Mouse (Mus musculus) lung, postnatal 0 days (tissue): Measurements from ENCODE around the gene Thap3. TPM values are rescaled to one million over a fixed set of nuclear protein-coding genes. Genes with fewer than 3 reads are reported as not detected.
"Not testable (repeated sequence)": the region's sequence is repeated elsewhere in the genome, so short reads cannot be mapped to it uniquely, and the experiment has no call there.

ENCODE experiments used
- ATAC-seq: fragments of 200-750 bp; cut with Nextera tagmentation; 2 replicates; pipeline ENCODE4 v1.8.0; 2017; ENCODE audit warnings: moderate library complexity
- DNase-seq: peaks from one replicate; pipeline ENCODE4 v3.0.0-alpha.2; 2016; ENCODE audit warnings: low spot score
- H3K27ac ChIP-seq: fragments of 300-500 bp; sonication (generic); 2 replicates; pipeline ENCODE4 v1.5.1; 2014; ENCODE audit warnings: antibody characterized with exemption, mild to moderate bottlenecking, low read length, mixed read lengths
- H3K27me3 ChIP-seq: fragments of 300-500 bp; sonication (generic); replicated peaks from 2 replicates; pipeline ENCODE4 v1.6.1; 2014; ENCODE audit warnings: low read length, mixed read lengths; ENCODE audit not compliant: insufficient read depth
- H3K36me3 ChIP-seq: fragments of 300-500 bp; sonication (generic); 2 replicates; pipeline ENCODE4 v1.6.1; 2014; ENCODE audit warnings: low read length, mixed read lengths; ENCODE audit not compliant: insufficient read depth
- H3K4me1 ChIP-seq: fragments of 300-500 bp; sonication (generic); 2 replicates; pipeline ENCODE4 v1.6.1; 2014; ENCODE audit warnings: antibody characterized with exemption, low read depth, low read length, mixed read lengths; ENCODE audit not compliant: insufficient read depth
- H3K4me2 ChIP-seq: fragments of 300-500 bp; sonication (generic); replicated peaks from 2 replicates; pipeline ENCODE4 v1.6.1; 2014; ENCODE audit warnings: low read depth, mild to moderate bottlenecking, low read length, moderate library complexity, mixed read lengths
- H3K4me3 ChIP-seq: fragments of 300-500 bp; sonication (generic); 2 replicates; pipeline ENCODE4 v1.5.1; 2014; ENCODE audit warnings: low read depth, low read length
- H3K9ac ChIP-seq: fragments of 300-500 bp; sonication (generic); replicated peaks from 2 replicates; pipeline ENCODE4 v1.6.1; 2014; ENCODE audit warnings: low read depth, mild to moderate bottlenecking
- H3K9me3 ChIP-seq: fragments of 300-500 bp; sonication (generic); 2 replicates; pipeline ENCODE4 v1.6.1; 2016; ENCODE audit warnings: low read length, mixed read lengths
- CTCF ChIP-seq: IDR thresholded peaks from 2 replicates; pipeline ENCODE4 v1.5.1; 2016; ENCODE audit warnings: antibody characterized with exemption, mild to moderate bottlenecking
- EP300 ChIP-seq: IDR thresholded peaks from 2 replicates; pipeline ENCODE4 v1.6.1; 2016; ENCODE audit warnings: antibody characterized with exemption, mild to moderate bottlenecking, control low read depth
- WGBS: fragments of 180-500 bp; shearing (Covaris S2); extraction: QIAGEN DNeasy Blood & Tissue Kit; methylation state at CpG from one replicate; pipeline ENCODE4 v1.1.7; 2014; 5-methylcytosine and 5-hydroxymethylcytosine counted together
- polyA plus RNA-seq: library from polyadenylated mRNA; unstranded; fragments of >200 nt; fragmentation: Nextera tagmentation; extraction: Ambion mirVana; gene quantifications from 2 replicates; pipeline ENCODE4 v1.2.1, GENCODE M21; 2015

Gene Thap3
- polyA plus RNA-seq = 31.0 and 33.3 TPM in 2 replicates

- Histone ChIP-seq H3K4me1 (peaks cover 11% of the 10 kb centered on the region), H3K4me2 (peak within 1 kb of the TSS; percentile 81), H3K9ac (peak within 1 kb of the TSS; percentile 78), H3K9me3 (no peaks in the 10 kb centered on the region), H3K27ac (peak within 1 kb of the TSS; percentile 76), H3K36me3 (peaks cover 18% of the 10 kb centered on the region; the same call in 1 of the 2 replicates), H3K4me3 (peak within 1 kb of the TSS; percentile 85), H3K27me3 (no peaks in the 10 kb centered on the region)
- TF ChIP-seq CTCF (no peak), EP300 (no peak)
- WGBS = 1% methylated on average over 50 of the region's 54 CpGs
- ATAC-seq = peak; percentile 67
- peak; percentile 63 for DNase-seq
Observed at GRCm38 (mm10) chr4:151988342-151989109, at the start of gene Thap3. Gene Thap3, minus strand, starts transcription at chr4:151988997.

GRCm38 (mm10) chr4:152038225-152038984 lies 49.6 kb upstream of the Thap3 start, which contains the start of gene Tas1r1:
Gene Tas1r1, minus strand, starts transcription at chr4:152038568.
- Histone ChIP-seq H3K27me3 (no peaks in the 10 kb centered on the region), H3K4me2 (peak within 1 kb of the TSS; percentile 99), H3K4me1 (no peaks in the 10 kb centered on the region), H3K27ac (peak within 1 kb of the TSS; percentile 32; the same call in 1 of the 2 replicates), H3K36me3 (peaks cover 6% of the 10 kb centered on the region; the same call in 1 of the 2 replicates), H3K4me3 (peak within 1 kb of the TSS; percentile 87), H3K9me3 (no peaks in the 10 kb centered on the region), H3K9ac (peak within 1 kb of the TSS; percentile 71)
- 46% methylated on average over 10 of the region's 10 CpGs for WGBS
- DNase-seq = no peak
- no peak for ATAC-seq
- TF ChIP-seq CTCF (no peak), EP300 (no peak)

- ATAC-seq, H3K4me3 ChIP-seq, H3K27me3 ChIP-seq, H3K9me3 ChIP-seq, H3K4me2 ChIP-seq, DNase-seq, H3K36me3 ChIP-seq, H3K27ac ChIP-seq, H3K4me1 ChIP-seq, H3K9ac ChIP-seq: not testable (repeated sequence)
- peak; percentile 56 for TF ChIP-seq CTCF
- 90% methylated on average over 6 of the region's 6 CpGs for WGBS
Observed at GRCm38 (mm10) chr4:152036464-152036863, 47.7 kb upstream of the Thap3 start.

- H3K4me2 ChIP-seq = no peak overlapping the region
- H3K4me1 ChIP-seq = peaks cover 4% of the 10 kb centered on the region; the same call in 1 of the 2 replicates
- ATAC-seq = no peak
- no peaks in the 10 kb centered on the region for H3K36me3 ChIP-seq
- H3K4me3 ChIP-seq = no peak overlapping the region
- 84% methylated on average over 13 of the region's 13 CpGs for WGBS
- H3K27me3 ChIP-seq = no peaks in the 10 kb centered on the region
- no peak overlapping the region for H3K9ac ChIP-seq
- TF ChIP-seq EP300 = no peak
- TF ChIP-seq CTCF = no peak
- no peak overlapping the region for H3K27ac ChIP-seq
- no peaks in the 10 kb centered on the region for H3K9me3 ChIP-seq
- no peak for DNase-seq
Observed at GRCm38 (mm10) chr4:152032922-152033321, 44.1 kb upstream of the Thap3 start.

- H3K4me2 ChIP-seq = no peak overlapping the region
- no peaks in the 10 kb centered on the region for H3K9me3 ChIP-seq
- peaks cover 17% of the 10 kb centered on the region; the same call in 1 of the 2 replicates for H3K4me1 ChIP-seq
- TF ChIP-seq EP300 = no peak
- peak; percentile 67 for TF ChIP-seq CTCF
- no peak overlapping the region for H3K27ac ChIP-seq
- no peak overlapping the region for H3K9ac ChIP-seq
- peak; percentile 69 for DNase-seq
- H3K27me3 ChIP-seq = no peaks in the 10 kb centered on the region
- WGBS = 73% methylated on average over 4 of the region's 4 CpGs
- no peak overlapping the region for H3K4me3 ChIP-seq
- no peaks in the 10 kb centered on the region for H3K36me3 ChIP-seq
- peak; percentile 11; the same call in 1 of the 2 replicates for ATAC-seq
Observed at GRCm38 (mm10) chr4:152029997-152030396, 41.2 kb upstream of the Thap3 start.

- no peak for ATAC-seq
- peak; percentile 37 for DNase-seq
Observed at GRCm38 (mm10) chr4:152029087-152029486, 40.3 kb upstream of the Thap3 start.

More at GRCm38 (mm10) chr4:152029087-152029486, 40.3 kb upstream of the Thap3 start:
- H3K27me3 ChIP-seq = no peaks in the 10 kb centered on the region
- no peaks in the 10 kb centered on the region for H3K36me3 ChIP-seq
- WGBS = 33% methylated on average over 5 of the region's 5 CpGs
- H3K9ac ChIP-seq = no peak overlapping the region
- no peak overlapping the region for H3K27ac ChIP-seq
- no peaks in the 10 kb centered on the region for H3K9me3 ChIP-seq
- peaks cover 20% of the 10 kb centered on the region; the same call in 1 of the 2 replicates for H3K4me1 ChIP-seq
- no peak overlapping the region for H3K4me3 ChIP-seq
- H3K4me2 ChIP-seq = no peak overlapping the region
- TF ChIP-seq CTCF (peak; percentile 65), EP300 (no peak)
